ENCODE assay signal across 8 mouse cellular contexts in genomic region chr17:28008565-28008981, GRCm38 (mm10).
DNase-seq lines count a peak whose midpoint lies in the region; ATAC-seq and TF ChIP-seq lines count a peak whose summit lies in the region.

No protein-coding gene starts in this region.

- H3K4me2 ChIP-seq in embryonic facial prominence, embryonic 11.5 days (ENCODE audit: low read depth, low read length): no peak overlapping the region; the same call in 1 of the 2 replicates

- ATAC-seq in embryonic facial prominence, embryonic 11.5 days (replicated peaks; ENCODE audit: insufficient number of reproducible peaks, low FRiP score, low TSS enrichment, low read depth): no peak

- peak overlapping the region; percentile 93 for H3K27ac ChIP-seq in layer of hippocampus, adult 2 months
- peak overlapping the region; percentile 79; the same call in 1 of the 2 replicates for H3K27ac ChIP-seq in embryonic facial prominence, embryonic 11.5 days (replicated peaks; ENCODE audit: low read depth, low read length)

- no peaks in the 10 kb centered on the region for H3K27me3 ChIP-seq in embryonic facial prominence, embryonic 11.5 days (ENCODE audit: control insufficient read depth, insufficient read depth, low read length)

- peaks cover 20% of the 10 kb centered on the region for H3K4me1 ChIP-seq in embryonic facial prominence, embryonic 11.5 days (ENCODE audit: control insufficient read depth, insufficient read depth, low read length)

- no peaks in the 10 kb centered on the region for H3K36me3 ChIP-seq in embryonic facial prominence, embryonic 11.5 days (replicated peaks; ENCODE audit: control insufficient read depth, insufficient read depth, low read depth, low read length)

- H3K4me3 ChIP-seq in layer of hippocampus, adult 2 months: peak overlapping the region; percentile 38
- no peak overlapping the region for H3K4me3 ChIP-seq in embryonic facial prominence, embryonic 11.5 days (ENCODE audit: low read depth, low read length)

- no peak overlapping the region; the same call in none of the 2 replicates for H3K9ac ChIP-seq in embryonic facial prominence, embryonic 11.5 days (replicated peaks; ENCODE audit: low read length)

- 72% methylated on average over 8 of the region's 8 CpGs for WGBS in embryonic facial prominence, embryonic 11.5 days

- intact Hi-C loops in heart, postnatal 14 days (cut with DNase I): no loop called here

- DNase-seq in layer of hippocampus, adult 2 months (ENCODE audit: low spot score in 2 of 2): no peak
- DNase-seq in layer of hippocampus, adult 18-20 months (ENCODE audit: low spot score in 2 of 2): no peak
- no peak for DNase-seq in embryonic facial prominence, embryonic 11.5 days (ENCODE audit: low spot score)
- DNase-seq in heart, postnatal 14 days: peak; percentile 53 to 56
- DNase-seq in lung, postnatal 14 days: peak; percentile 44
- DNase-seq in embryo, embryonic 11 days: no peak
- DNase-seq in urinary bladder, adult 2 months (ENCODE audit: low spot score): no peak
- DNase-seq in layer of hippocampus, postnatal 36 days: no peak

- TF ChIP-seq CTCF in layer of hippocampus, adult 2 months (conservative IDR thresholded peaks at IDR 0.05): no peak

- no peaks in the 10 kb centered on the region for H3K9me3 ChIP-seq in embryonic facial prominence, embryonic 11.5 days (replicated peaks; ENCODE audit: control insufficient read depth, low read length)

Comparison
In these comparisons a context has a peak if more than half of its experiments do, and no peak if none do; other contexts are left out.
1. DNase-seq: peak in heart, postnatal 14 days (2 of 2) and lung, postnatal 14 days (single experiment); none in layer of hippocampus, adult 2 months (0 of 2), layer of hippocampus, adult 18-20 months (0 of 2), embryonic facial prominence, embryonic 11.5 days (single experiment), embryo, embryonic 11 days (single experiment), urinary bladder, adult 2 months (single experiment) and layer of hippocampus, postnatal 36 days (0 of 2).